16 mouse cellular contexts compared by ENCODE assay signal in the genomic region with DNA sequence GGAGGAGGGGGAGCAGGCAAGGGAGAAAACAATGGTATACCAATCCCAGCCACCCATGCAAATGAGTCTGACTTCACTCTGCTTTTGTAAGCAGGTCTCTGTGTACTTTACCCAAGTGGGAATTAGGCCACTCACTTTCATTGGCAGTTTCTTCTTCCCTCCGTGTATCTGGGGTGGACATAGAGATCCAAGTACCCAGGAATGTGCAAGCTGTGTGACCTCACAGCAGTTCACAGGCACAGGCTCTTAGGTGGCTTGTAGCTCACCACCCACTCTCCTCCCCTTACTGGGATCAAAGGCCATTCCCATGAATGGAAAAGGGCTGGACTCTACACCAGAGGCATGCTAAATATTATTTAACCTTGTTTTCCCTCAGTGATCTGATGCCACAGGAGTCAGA. TPM values are rescaled to one million over a fixed set of nuclear protein-coding genes. Genes with fewer than 3 reads are reported as not detected.
DNase-seq lines count a peak whose midpoint lies in the region; ATAC-seq and TF ChIP-seq lines count a peak whose summit lies in the region.
"Had no signal": no experiment of that assay in that cellular context is flagged by ENCODE, and none has a peak within 500 bp of the region (broad histone marks: within the 10 kb centered on the region; RNA-seq: fewer than 3 reads in every experiment).

No protein-coding gene starts in this region.

- no peak overlapping the region for H3K27ac ChIP-seq in intestine, embryonic 14.5 days (ENCODE audit: low read depth)
- H3K27ac ChIP-seq in stomach, postnatal 0 days (replicated peaks), result no peak overlapping the region
- H3K27ac ChIP-seq in forebrain, embryonic 16.5 days (ENCODE audit: low read length), result no peak overlapping the region
- no peak overlapping the region for H3K27ac ChIP-seq in hindbrain, embryonic 12.5 days
- H3K27ac ChIP-seq: hindbrain, embryonic 15.5 days; left cerebral cortex, adult 2 months; macrophage had no signal

- H3K4me2 ChIP-seq in intestine, embryonic 14.5 days (ENCODE audit: low read length), result no peak overlapping the region
- no peak overlapping the region for H3K4me2 ChIP-seq in stomach, postnatal 0 days (replicated peaks; ENCODE audit: low read depth)
- no peak overlapping the region for H3K4me2 ChIP-seq in forebrain, embryonic 16.5 days (ENCODE audit: low read length)
- no peak overlapping the region for H3K4me2 ChIP-seq in hindbrain, embryonic 12.5 days (replicated peaks)
- H3K4me2 ChIP-seq: hindbrain, embryonic 15.5 days had no signal

- H3K9ac ChIP-seq in intestine, embryonic 14.5 days (ENCODE audit: low read length), result no peak overlapping the region
- no peak overlapping the region for H3K9ac ChIP-seq in stomach, postnatal 0 days (ENCODE audit: low read length)
- H3K9ac ChIP-seq in forebrain, embryonic 16.5 days (replicated peaks; ENCODE audit: low read depth, low read length), result no peak overlapping the region
- no peak overlapping the region for H3K9ac ChIP-seq in hindbrain, embryonic 12.5 days
- H3K9ac ChIP-seq: hindbrain, embryonic 15.5 days had no signal

- H3K4me3 ChIP-seq in lung, adult 2 months (replicated peaks; ENCODE audit: extremely low read depth, low read depth, low read length), result no peak overlapping the region
- no peak overlapping the region for H3K4me3 ChIP-seq in intestine, embryonic 14.5 days (ENCODE audit: low read depth, low read length)
- no peak overlapping the region for H3K4me3 ChIP-seq in stomach, postnatal 0 days (ENCODE audit: low read depth, low read length)
- H3K4me3 ChIP-seq in forebrain, embryonic 16.5 days (replicated peaks; ENCODE audit: low read length), result no peak overlapping the region
- no peak overlapping the region for H3K4me3 ChIP-seq in hindbrain, embryonic 12.5 days
- H3K4me3 ChIP-seq: hindbrain, embryonic 15.5 days; left cerebral cortex, adult 2 months; myocyte had no signal

- 16% methylated on average over 1 of the region's 1 CpGs for WGBS in lung, adult 2 months
- WGBS in intestine, embryonic 14.5 days, result 33% methylated on average over 1 of the region's 1 CpGs
- 0% methylated on average over 1 of the region's 1 CpGs for WGBS in stomach, postnatal 0 days
- WGBS in forebrain, embryonic 16.5 days, result 11% methylated on average over 1 of the region's 1 CpGs
- 6% methylated on average over 1 of the region's 1 CpGs for WGBS in hindbrain, embryonic 12.5 days

- no peaks in the 10 kb centered on the region for H3K36me3 ChIP-seq in intestine, embryonic 14.5 days (ENCODE audit: control insufficient read depth, insufficient read depth, low read length)
- no peaks in the 10 kb centered on the region for H3K36me3 ChIP-seq in stomach, postnatal 0 days (ENCODE audit: control insufficient read depth, insufficient read depth, low read length)
- H3K36me3 ChIP-seq in forebrain, embryonic 16.5 days (ENCODE audit: control insufficient read depth, insufficient read depth), result no peaks in the 10 kb centered on the region
- H3K36me3 ChIP-seq in hindbrain, embryonic 12.5 days, result no peaks in the 10 kb centered on the region
- H3K36me3 ChIP-seq: hindbrain, embryonic 15.5 days had no signal

- no peaks in the 10 kb centered on the region for H3K27me3 ChIP-seq in intestine, embryonic 14.5 days (replicated peaks; ENCODE audit: control insufficient read depth, insufficient read depth, low read length)
- H3K27me3 ChIP-seq in stomach, postnatal 0 days (ENCODE audit: control insufficient read depth, insufficient read depth, low read length), result no peaks in the 10 kb centered on the region
- H3K27me3 ChIP-seq in forebrain, embryonic 16.5 days (replicated peaks; ENCODE audit: control insufficient read depth, insufficient read depth, low read length), result no peaks in the 10 kb centered on the region
- no peaks in the 10 kb centered on the region for H3K27me3 ChIP-seq in hindbrain, embryonic 12.5 days
- H3K27me3 ChIP-seq: CH12.LX; hindbrain, embryonic 15.5 days had no signal

- H3K9me3 ChIP-seq in intestine, embryonic 14.5 days (ENCODE audit: control insufficient read depth, low read length), result no peaks in the 10 kb centered on the region
- no peaks in the 10 kb centered on the region for H3K9me3 ChIP-seq in stomach, postnatal 0 days (ENCODE audit: control insufficient read depth, low read length)
- no peaks in the 10 kb centered on the region for H3K9me3 ChIP-seq in forebrain, embryonic 16.5 days (ENCODE audit: control insufficient read depth, low read length)
- H3K9me3 ChIP-seq in hindbrain, embryonic 12.5 days (replicated peaks), result no peaks in the 10 kb centered on the region
- H3K9me3 ChIP-seq: hindbrain, embryonic 15.5 days had no signal

- TF ChIP-seq POLR2A in lung, adult 2 months (IDR thresholded peaks at IDR 0.05; ENCODE audit: borderline replicate concordance, extremely low read depth, low read depth, low read length), result no peak

- TF ChIP-seq EP300 in stomach, postnatal 0 days (optimal IDR thresholded peaks at IDR 0.05), result no peak

- no peak for TF ChIP-seq CTCF in lung, adult 2 months (IDR thresholded peaks at IDR 0.05; ENCODE audit: insufficient read depth, low read length)
- no peak for TF ChIP-seq CTCF in stomach, postnatal 0 days (IDR thresholded peaks at IDR 0.05; ENCODE audit: low read depth)

- H3K4me1 ChIP-seq in lung, adult 2 months (ENCODE audit: control insufficient read depth, insufficient read depth, low read length), result no peaks in the 10 kb centered on the region
- H3K4me1 ChIP-seq in intestine, embryonic 14.5 days (replicated peaks; ENCODE audit: control insufficient read depth, insufficient read depth, low read length), result no peaks in the 10 kb centered on the region
- H3K4me1 ChIP-seq in stomach, postnatal 0 days (replicated peaks; ENCODE audit: control insufficient read depth, insufficient read depth), result no peaks in the 10 kb centered on the region
- no peaks in the 10 kb centered on the region for H3K4me1 ChIP-seq in forebrain, embryonic 16.5 days (replicated peaks; ENCODE audit: control insufficient read depth, insufficient read depth, low read length)
- H3K4me1 ChIP-seq in hindbrain, embryonic 12.5 days, result peaks cover 4% of the 10 kb centered on the region; the same call in 1 of the 2 replicates
- H3K4me1 ChIP-seq: hindbrain, embryonic 15.5 days had no signal

- ATAC-seq in intestine, embryonic 14.5 days (replicated peaks; ENCODE audit: low FRiP score, low TSS enrichment, low read depth), result 0 out of 2 replicates have a peak, but pooled peaks have one; percentile 53
- ATAC-seq in stomach, postnatal 0 days (ENCODE audit: low FRiP score, low TSS enrichment), result peak; percentile 81
- ATAC-seq in forebrain, embryonic 16.5 days, result no peak
- ATAC-seq in hindbrain, embryonic 12.5 days (ENCODE audit: low FRiP score), result no peak

- DNase-seq in lung, postnatal 25 days (ENCODE audit: low spot score), result peak; percentile 57
- no peak for DNase-seq in lung, adult 2 months
- DNase-seq in intestine, embryonic 14.5 days (ENCODE audit: low spot score), result no peak
- DNase-seq in kidney, postnatal 25 days, result peak; percentile 69 to 92
- DNase-seq in stomach, postnatal 0 days (ENCODE audit: low spot score), result peak; percentile 52
- DNase-seq in ovary, postnatal 10 days (ENCODE audit: low spot score), result no peak
- DNase-seq: cerebellum, adult 9-10 months; heart, adult 11 months; thymus, postnatal 14 days had no signal

RNA-seq across cellular contexts. Expression of a gene that starts 10.0 kb away (rescaled TPM):
- 26.9 and 34.6 TPM in 2 replicates for polyA plus RNA-seq in lung, adult 2 months (2012; rRNA removed)
- polyA plus RNA-seq in intestine, embryonic 14.5 days (2014; fragmentation: Nextera tagmentation; extraction: Ambion mirVana), result 25.2 and 25.5 TPM in 2 replicates
- polyA plus RNA-seq in stomach, postnatal 0 days (2015; fragmentation: Nextera tagmentation; extraction: Ambion mirVana), result 11.6 and 12.8 TPM in 2 replicates
- polyA plus RNA-seq in forebrain, embryonic 16.5 days (2015; fragmentation: Nextera tagmentation; extraction: Ambion mirVana), result 17.5 and 18.5 TPM in 2 replicates
- 18.5 and 19.0 TPM in 2 replicates for polyA plus RNA-seq in hindbrain, embryonic 12.5 days (2016; fragmentation: Nextera tagmentation; extraction: Ambion mirVana)

Comparison
In these comparisons a context has a peak if more than half of its experiments do, and no peak if none do; other contexts are left out.
1. DNase-seq: peak in lung, postnatal 25 days (single experiment), kidney, postnatal 25 days (2 of 2) and stomach, postnatal 0 days (single experiment); none in lung, adult 2 months (single experiment), intestine, embryonic 14.5 days (single experiment) and ovary, postnatal 10 days (single experiment).
2. ATAC-seq: peak in intestine, embryonic 14.5 days (single experiment) and stomach, postnatal 0 days (single experiment); none in forebrain, embryonic 16.5 days (single experiment) and hindbrain, embryonic 12.5 days (single experiment).